Mouse (Mus musculus) layer of hippocampus, postnatal 36 days (tissue): ENCODE measurements at regions not wholly inside any gene's neighbourhood (a gene's known extent, or its start where the extent isn't known, plus 50 kb on each side); places are given as distances from the start of the nearest gene placed in this dataset.

ENCODE experiments used
- DNase-seq, 2 experiments: peaks; one replicate each; pipeline ENCODE4 v3.0.0; 2022

- no peak for DNase-seq
These were observed 57.2 kb upstream of the Usp9x start for GRCm38 (mm10) chrX:13014051-13014450.

GRCm38 (mm10) chrX:13013086-13013485 lies 58.2 kb upstream of the Usp9x start:
- no peak for DNase-seq

GRCm38 (mm10) chrX:12990777-12991176 lies 80.5 kb upstream of the Usp9x start:
- no peak for DNase-seq

GRCm38 (mm10) chrX:12977676-12978075 lies 93.6 kb upstream of the Usp9x start:
- DNase-seq: no peak

- DNase-seq: no peak
These were observed 102.1 kb upstream of the Usp9x start for GRCm38 (mm10) chrX:12968979-12969746.

GRCm38 (mm10) chrX:12959467-12960314 lies 111.6 kb upstream of the Usp9x start:
- DNase-seq: no peak

- DNase-seq: no peak
These were observed 112.4 kb upstream of the Usp9x start for GRCm38 (mm10) chrX:12958873-12959272.

GRCm38 (mm10) chrX:12950928-12951660 lies 120.2 kb upstream of the Usp9x start:
- DNase-seq: no peak

GRCm38 (mm10) chrX:12942451-12942850 lies 128.8 kb upstream of the Usp9x start:
- no peak for DNase-seq

- peak; percentile 11 to 26 for DNase-seq
These were observed 134.7 kb upstream of the Usp9x start for GRCm38 (mm10) chrX:12936406-12937172.

GRCm38 (mm10) chrX:12933294-12933807 lies 137.9 kb upstream of the Usp9x start:
- no peak for DNase-seq

GRCm38 (mm10) chrX:12930242-12930641 lies 141.1 kb upstream of the Usp9x start:
- DNase-seq: no peak

- no peak for DNase-seq
These were observed 143.3 kb upstream of the Usp9x start for GRCm38 (mm10) chrX:12927797-12928589.

GRCm38 (mm10) chrX:12924705-12925644 lies 146.3 kb upstream of the Usp9x start:
- DNase-seq: no peak

- no peak for DNase-seq
These were observed 151.7 kb upstream of the Usp9x start for GRCm38 (mm10) chrX:12919576-12919975.

- DNase-seq: no peak
These were observed 154.2 kb upstream of the Usp9x start for GRCm38 (mm10) chrX:12917105-12917504.

GRCm38 (mm10) chrX:12916684-12917083 lies 154.6 kb upstream of the Usp9x start:
- DNase-seq: no peak

- DNase-seq: no peak
These were observed 138.4 kb upstream of the Med14 start for GRCm38 (mm10) chrX:12900256-12900655.

- no peak for DNase-seq
These were observed 129.6 kb upstream of the Med14 start for GRCm38 (mm10) chrX:12891468-12891867.

- no peak for DNase-seq
These were observed 127.6 kb upstream of the Med14 start for GRCm38 (mm10) chrX:12889482-12889808.
